8 mouse cellular contexts compared by ENCODE assay signal in genomic region chr3:116331811-116332464, GRCm38 (mm10).
A peak's percentile ranks its signal among the peaks of the same experiment; 100 is the strongest.
DNase-seq lines count a peak whose midpoint lies in the region; ATAC-seq lines count a peak whose summit lies in the region.

No protein-coding gene starts in this region.

- H3K4me3 ChIP-seq in forebrain, embryonic 15.5 days = no peak overlapping the region

- DNase-seq in testis, postnatal 10 days (ENCODE audit: low spot score) = peak; percentile 69
- DNase-seq in testis, postnatal 14 days (ENCODE audit: low spot score) = no peak
- peak; percentile 30 for DNase-seq in cerebellum, adult 11 months
- DNase-seq in hindlimb bud, embryonic 11.5 days (ENCODE audit: extremely low spot score, low read depth, low spot score) = peak; percentile 53
- DNase-seq in left cerebral cortex, postnatal 10 days (ENCODE audit: extremely low spot score in 1 of 2, low spot score in 2 of 2) = peak; percentile 55 to 59
- peak; percentile 44 for DNase-seq in spleen, adult 12 weeks (ENCODE audit: low spot score)

- intact Hi-C loops in left cerebral cortex, postnatal 10 days (cut with DNase I) = loop anchor here (2.0 to 5.0 kb wide), 3 partner anchors 163 to 505 kb away; no protein-coding TSS in a partner anchor

- ATAC-seq in forebrain, embryonic 15.5 days (replicated peaks) = peak; percentile 83
- peak; percentile 74 for ATAC-seq in megakaryocyte-erythroid progenitor cell, adult 5-6 weeks (replicated peaks; ENCODE audit: low FRiP score, low TSS enrichment, poor library complexity, severe bottlenecking)

- no peaks in the 10 kb centered on the region for H3K36me3 ChIP-seq in forebrain, embryonic 15.5 days

- H3K4me1 ChIP-seq in forebrain, embryonic 15.5 days = peaks cover 3% of the 10 kb centered on the region

- H3K9me3 ChIP-seq in forebrain, embryonic 15.5 days = no peaks in the 10 kb centered on the region

- no peak overlapping the region for H3K4me2 ChIP-seq in forebrain, embryonic 15.5 days (replicated peaks)

- WGBS in forebrain, embryonic 15.5 days = 44% methylated on average over 8 of the region's 8 CpGs

- H3K9ac ChIP-seq in forebrain, embryonic 15.5 days (replicated peaks) = no peak overlapping the region

- H3K27me3 ChIP-seq in forebrain, embryonic 15.5 days = no peaks in the 10 kb centered on the region

- H3K27ac ChIP-seq in forebrain, embryonic 15.5 days (replicated peaks) = no peak overlapping the region
